In genomic region chr2:35678440-35678839, GRCm38 (mm10) we compare ENCODE assay signal across 10 mouse cellular contexts.
A peak's percentile ranks its signal among the peaks of the same experiment; 100 is the strongest.
DNase-seq lines count a peak whose midpoint lies in the region; ATAC-seq and TF ChIP-seq lines count a peak whose summit lies in the region.
"Had no signal": no experiment of that assay in that cellular context is flagged by ENCODE, and none has a peak within 500 bp of the region (broad histone marks: within the 10 kb centered on the region; RNA-seq: fewer than 3 reads in every experiment).

No protein-coding gene starts in this region.

- H3K27me3 ChIP-seq in heart, embryonic 13.5 days (replicated peaks): no peaks in the 10 kb centered on the region
- no peaks in the 10 kb centered on the region for H3K27me3 ChIP-seq in thymus, adult 2 months (ENCODE audit: control insufficient read depth, insufficient read depth, low read length)
- no peaks in the 10 kb centered on the region for H3K27me3 ChIP-seq in intestine, embryonic 16.5 days (replicated peaks; ENCODE audit: control insufficient read depth, insufficient read depth, low read length)
- H3K27me3 ChIP-seq: liver, embryonic 12.5 days had no signal

- no peak overlapping the region for H3K4me3 ChIP-seq in heart, embryonic 13.5 days
- no peak overlapping the region for H3K4me3 ChIP-seq in thymus, adult 2 months (ENCODE audit: control insufficient read depth, insufficient read depth, low read length)
- no peak overlapping the region for H3K4me3 ChIP-seq in intestine, embryonic 16.5 days (ENCODE audit: low read length)
- H3K4me3 ChIP-seq: liver, embryonic 12.5 days had no signal

- 17% methylated on average over 4 of the region's 4 CpGs for WGBS in heart, embryonic 13.5 days
- WGBS in thymus, adult 2 months: 70% methylated on average over 4 of the region's 4 CpGs
- 40% methylated on average over 4 of the region's 4 CpGs for WGBS in intestine, embryonic 16.5 days

- H3K4me2 ChIP-seq in heart, embryonic 13.5 days: no peak overlapping the region
- no peak overlapping the region for H3K4me2 ChIP-seq in intestine, embryonic 16.5 days (ENCODE audit: low read depth, low read length)
- H3K4me2 ChIP-seq: liver, embryonic 12.5 days had no signal

- no peak for TF ChIP-seq POLR2A in thymus, adult 2 months (IDR thresholded peaks at IDR 0.05; ENCODE audit: control insufficient read depth, extremely low read depth, insufficient read depth, low read length, poor library complexity)

- no peak for DNase-seq in heart, adult 8-10 months (ENCODE audit: low spot score)
- peak; percentile 11 for DNase-seq in thymus, postnatal 14 days
- DNase-seq in thymus, adult 2 months: no peak
- no peak for DNase-seq in urinary bladder, postnatal 25 days (ENCODE audit: low spot score)
- no peak for DNase-seq in thymus, adult 18-20 months
- no peak for DNase-seq in B cell, adult 2 months
- DNase-seq: adrenal gland, postnatal 10 days had no signal

- H3K4me1 ChIP-seq in heart, embryonic 13.5 days: peaks cover 100% of the 10 kb centered on the region
- peaks cover 28% of the 10 kb centered on the region for H3K4me1 ChIP-seq in thymus, adult 2 months (replicated peaks; ENCODE audit: control insufficient read depth, insufficient read depth, low read length)
- H3K4me1 ChIP-seq in intestine, embryonic 16.5 days (ENCODE audit: control insufficient read depth, insufficient read depth, low read length): peaks cover 90% of the 10 kb centered on the region

- no peaks in the 10 kb centered on the region for H3K36me3 ChIP-seq in heart, embryonic 13.5 days
- H3K36me3 ChIP-seq in thymus, adult 2 months (ENCODE audit: control insufficient read depth, insufficient read depth, low read length): no peaks in the 10 kb centered on the region
- H3K36me3 ChIP-seq in intestine, embryonic 16.5 days (ENCODE audit: control insufficient read depth, insufficient read depth, low read length): no peaks in the 10 kb centered on the region
- H3K36me3 ChIP-seq: liver, embryonic 12.5 days had no signal

- TF ChIP-seq CTCF in thymus, adult 2 months (IDR thresholded peaks at IDR 0.05; ENCODE audit: borderline replicate concordance, control insufficient read depth, extremely low read depth, insufficient read depth, low read length, poor library complexity): no peak

- no peak for ATAC-seq in heart, embryonic 13.5 days (ENCODE audit: extremely low read depth, insufficient number of reproducible peaks, low FRiP score, low TSS enrichment)
- ATAC-seq in intestine, embryonic 16.5 days: no peak
- ATAC-seq: liver, embryonic 12.5 days had no signal

- peak overlapping the region; percentile 84 for H3K27ac ChIP-seq in heart, embryonic 13.5 days (replicated peaks)
- no peak overlapping the region for H3K27ac ChIP-seq in thymus, adult 2 months (ENCODE audit: control insufficient read depth, insufficient read depth, low read length)
- 0 out of 2 replicates have a peak overlapping the region, but pooled peaks have one; percentile 25 for H3K27ac ChIP-seq in intestine, embryonic 16.5 days (ENCODE audit: low read length)
- H3K27ac ChIP-seq: liver, embryonic 12.5 days had no signal

- no peaks in the 10 kb centered on the region for H3K9me3 ChIP-seq in heart, embryonic 13.5 days
- no peaks in the 10 kb centered on the region for H3K9me3 ChIP-seq in intestine, embryonic 16.5 days (ENCODE audit: control insufficient read depth, low read length)
- H3K9me3 ChIP-seq: liver, embryonic 12.5 days had no signal

- H3K9ac ChIP-seq in heart, embryonic 13.5 days: peak overlapping the region; percentile 65
- H3K9ac ChIP-seq in intestine, embryonic 16.5 days (ENCODE audit: low read depth, low read length): no peak overlapping the region
- H3K9ac ChIP-seq: liver, embryonic 12.5 days had no signal
